Mouse (Mus musculus) G1E (cell line): ENCODE measurements around the gene Tfe3.

Experiments
- CTCF ChIP-seq: IDR thresholded peaks from 2 replicates; pipeline ENCODE4 v1.5.1; 2012; ENCODE audit warnings: low read depth, low read length, inconsistent platforms, mixed read lengths
- GATA1 ChIP-seq: IDR thresholded peaks from 2 replicates; pipeline ENCODE4 v1.6.1; 2012; ENCODE audit warnings: borderline replicate concordance, low read length, inconsistent platforms, mixed read lengths

- TF ChIP-seq CTCF (no peak), GATA1 (no peak)
Measured at GRCm38 (mm10) chrX:7797327-7797726, 35.0 kb downstream of the Tfe3 start.
